Mouse (Mus musculus): ENCODE measurements around the gene Tbl3. TPM values are rescaled to one million over a fixed set of nuclear protein-coding genes. Genes with fewer than 3 reads are reported as not detected.
A peak's percentile ranks its signal among the peaks of the same experiment; 100 is the strongest.

Gene Tbl3
- polyA plus RNA-seq, 1 experiment from 2014 or later = 50.5 TPM

DNA sequence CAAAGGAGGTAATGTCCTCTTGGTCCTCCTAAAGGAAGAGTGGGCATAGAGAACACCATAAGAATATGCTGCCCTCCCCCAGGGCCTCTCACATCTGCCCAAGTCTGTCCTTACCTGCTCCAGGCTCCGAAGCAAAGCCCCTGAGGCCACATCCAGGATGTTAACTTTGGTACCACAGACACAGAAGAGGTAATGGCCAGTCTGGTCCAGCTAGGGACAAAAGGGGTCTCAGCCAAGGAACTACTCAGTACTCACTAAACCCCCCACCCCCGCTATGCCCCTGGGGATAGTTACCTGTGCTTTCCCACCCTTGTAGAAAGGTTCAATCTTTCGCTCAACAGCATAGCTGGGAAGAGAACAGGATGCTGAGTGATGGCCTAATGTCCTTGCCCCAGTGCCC, 1.6 kb downstream of the Tbl3 start:
- no peak overlapping the region for H3K4me3 ChIP-seq (replicated peaks; ENCODE audit: low read depth, low read length)
- no peak for ATAC-seq (replicated peaks; ENCODE audit: low FRiP score, low read depth)

DNA sequence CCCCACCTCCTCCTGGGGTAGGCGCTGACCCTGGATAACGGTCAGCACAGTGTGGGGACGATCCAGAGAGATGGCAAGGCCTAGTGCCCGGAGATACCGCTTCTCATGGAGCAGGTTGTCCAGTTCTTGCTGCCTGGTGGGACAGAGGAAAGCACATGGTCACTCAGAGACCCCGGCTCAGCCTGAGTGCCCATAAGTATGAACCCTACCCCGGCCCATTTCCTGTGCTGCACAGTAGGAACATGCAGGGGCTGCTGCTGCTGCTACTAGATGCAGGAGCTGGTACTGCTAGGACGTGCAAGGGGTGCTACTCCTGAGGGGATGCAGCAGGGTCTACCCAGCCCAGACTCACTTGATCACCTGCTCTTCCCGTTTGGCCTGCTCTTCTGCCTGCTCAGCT, 6.2 kb downstream of the Tbl3 start:
- Histone ChIP-seq H3K36me3 (ENCODE audit: insufficient read depth, low read length) (peaks cover 31% of the 10 kb centered on the region), H3K9ac (ENCODE audit: low read depth, low read length) (0 out of 2 replicates have a peak overlapping the region, but pooled peaks have one; percentile 18), H3K27ac (no peak overlapping the region), H3K4me1 (replicated peaks; ENCODE audit: insufficient read depth, low read length) (peaks cover 10% of the 10 kb centered on the region), H3K4me3 (replicated peaks; ENCODE audit: low read depth, low read length) (no peak overlapping the region), H3K4me2 (ENCODE audit: low read length) (no peak overlapping the region), H3K9me3 (replicated peaks; ENCODE audit: low read length) (no peaks in the 10 kb centered on the region), H3K27me3 (ENCODE audit: insufficient read depth, low read length) (no peaks in the 10 kb centered on the region)
- no peak for TF ChIP-seq CTCF (IDR thresholded peaks at IDR 0.05; ENCODE audit: low read depth)
- no peak for DNase-seq (ENCODE audit: low spot score)
- 86% methylated on average over 9 of the region's 9 CpGs for WGBS
- ATAC-seq (replicated peaks; ENCODE audit: low FRiP score, low read depth) = no peak

More for the DNA sequence above, 1.6 kb downstream of the Tbl3 start:
- Histone ChIP-seq H3K4me1 (replicated peaks; ENCODE audit: insufficient read depth, low read length) (no peaks in the 10 kb centered on the region), H3K9ac (ENCODE audit: low read depth, low read length) (no peak overlapping the region), H3K9me3 (replicated peaks; ENCODE audit: low read length) (no peaks in the 10 kb centered on the region), H3K4me2 (ENCODE audit: low read length) (no peak overlapping the region), H3K36me3 (ENCODE audit: insufficient read depth, low read length) (peaks cover 21% of the 10 kb centered on the region), H3K27me3 (ENCODE audit: insufficient read depth, low read length) (no peaks in the 10 kb centered on the region), H3K27ac (no peak overlapping the region)
- DNase-seq (ENCODE audit: low spot score) = no peak
- no peak for TF ChIP-seq CTCF (IDR thresholded peaks at IDR 0.05; ENCODE audit: low read depth)
- WGBS = 92% methylated on average over 3 of the region's 3 CpGs

DNA sequence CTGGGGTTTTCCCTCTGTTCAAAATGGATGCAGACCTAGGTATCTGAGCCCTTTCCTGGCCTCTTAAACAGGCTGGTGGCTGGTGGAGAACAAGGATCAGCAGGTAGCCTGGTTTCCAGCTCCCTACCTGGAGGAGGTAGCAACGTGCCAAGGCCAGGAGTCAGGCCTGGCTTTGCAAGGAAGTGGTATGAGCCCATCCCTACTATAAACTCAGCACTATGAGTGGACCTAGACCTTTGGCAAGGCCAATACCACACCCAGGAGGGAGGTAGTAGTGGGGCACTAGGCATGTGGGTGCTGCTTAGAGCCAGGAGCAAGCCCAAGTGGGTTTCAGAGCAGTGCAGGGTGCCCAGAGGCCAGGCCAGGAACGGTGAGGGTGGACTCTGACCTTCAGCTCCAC, 8.0 kb downstream of the Tbl3 start:
- Histone ChIP-seq H3K4me3 (replicated peaks; ENCODE audit: low read depth, low read length) (no peak overlapping the region), H3K36me3 (ENCODE audit: insufficient read depth, low read length) (peaks cover 29% of the 10 kb centered on the region), H3K27ac (no peak overlapping the region), H3K9me3 (replicated peaks; ENCODE audit: low read length) (no peaks in the 10 kb centered on the region), H3K4me2 (ENCODE audit: low read length) (no peak overlapping the region), H3K4me1 (replicated peaks; ENCODE audit: insufficient read depth, low read length) (peaks cover 15% of the 10 kb centered on the region), H3K27me3 (ENCODE audit: insufficient read depth, low read length) (no peaks in the 10 kb centered on the region), H3K9ac (ENCODE audit: low read depth, low read length) (no peak overlapping the region)
- no peak for TF ChIP-seq CTCF (IDR thresholded peaks at IDR 0.05; ENCODE audit: low read depth)
- DNase-seq (ENCODE audit: low spot score) (no peak), ATAC-seq (replicated peaks; ENCODE audit: low FRiP score, low read depth) (no peak)
- WGBS = 86% methylated on average over 2 of the region's 2 CpGs

DNA sequence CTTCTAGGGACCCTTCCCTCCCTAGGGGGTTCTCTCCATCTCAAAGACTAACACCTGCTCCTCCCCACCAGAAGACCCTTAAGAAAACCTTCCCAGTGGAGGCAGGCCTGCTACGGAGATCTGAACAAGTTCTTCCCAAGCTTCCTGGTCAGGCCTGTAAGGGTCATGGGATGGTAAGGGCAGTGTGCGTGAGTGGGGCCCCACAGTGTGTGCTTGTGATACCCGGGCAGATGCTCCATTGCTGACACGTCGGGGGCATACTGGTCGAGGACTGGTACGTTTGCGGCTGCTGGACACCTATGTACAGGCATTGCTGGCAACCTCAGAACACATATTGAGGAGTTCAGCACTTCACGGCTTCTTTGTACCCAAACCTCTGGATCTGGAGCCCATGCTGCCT, 8.7 kb downstream of the Tbl3 start:
- H3K9me3 ChIP-seq (replicated peaks; ENCODE audit: low read length) = no peaks in the 10 kb centered on the region
- TF ChIP-seq CTCF (IDR thresholded peaks at IDR 0.05; ENCODE audit: low read depth) = no peak
- H3K4me2 ChIP-seq (ENCODE audit: low read length) = no peak overlapping the region
- 71% methylated on average over 9 of the region's 9 CpGs for WGBS
- peaks cover 15% of the 10 kb centered on the region for H3K4me1 ChIP-seq (replicated peaks; ENCODE audit: insufficient read depth, low read length)
- no peaks in the 10 kb centered on the region for H3K27me3 ChIP-seq (ENCODE audit: insufficient read depth, low read length)
- H3K36me3 ChIP-seq (ENCODE audit: insufficient read depth, low read length) = peaks cover 21% of the 10 kb centered on the region
- no peak overlapping the region for H3K27ac ChIP-seq
- ATAC-seq (replicated peaks; ENCODE audit: low FRiP score, low read depth) = no peak
- no peak overlapping the region for H3K9ac ChIP-seq (ENCODE audit: low read depth, low read length)
- no peak for DNase-seq (ENCODE audit: low spot score)
- no peak overlapping the region for H3K4me3 ChIP-seq (replicated peaks; ENCODE audit: low read depth, low read length)

DNA sequence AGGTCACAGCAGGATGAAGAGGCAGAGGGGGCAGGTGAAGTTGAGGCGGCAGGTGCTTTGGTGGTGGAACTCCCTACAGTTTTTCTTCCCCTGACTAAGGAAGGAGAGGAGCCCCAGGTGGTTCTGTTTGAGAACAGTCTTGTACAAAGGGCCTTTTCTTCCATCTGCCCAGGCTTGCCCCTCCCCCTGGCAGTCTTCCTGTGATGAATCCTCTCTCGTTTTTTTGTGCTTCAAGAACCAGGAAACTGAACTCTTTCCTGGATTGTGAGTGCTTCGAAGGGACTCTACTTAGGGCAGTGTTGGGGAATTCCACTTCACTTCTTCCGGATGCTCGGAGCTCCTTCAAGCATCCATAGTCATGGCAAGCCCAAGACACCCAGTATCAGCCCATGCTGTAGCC, 9.5 kb downstream of the Tbl3 start:
- H3K4me2 ChIP-seq (ENCODE audit: low read length) = no peak overlapping the region
- TF ChIP-seq CTCF (IDR thresholded peaks at IDR 0.05; ENCODE audit: low read depth) = no peak
- H3K4me3 ChIP-seq (replicated peaks; ENCODE audit: low read depth, low read length) = no peak overlapping the region

DNA sequence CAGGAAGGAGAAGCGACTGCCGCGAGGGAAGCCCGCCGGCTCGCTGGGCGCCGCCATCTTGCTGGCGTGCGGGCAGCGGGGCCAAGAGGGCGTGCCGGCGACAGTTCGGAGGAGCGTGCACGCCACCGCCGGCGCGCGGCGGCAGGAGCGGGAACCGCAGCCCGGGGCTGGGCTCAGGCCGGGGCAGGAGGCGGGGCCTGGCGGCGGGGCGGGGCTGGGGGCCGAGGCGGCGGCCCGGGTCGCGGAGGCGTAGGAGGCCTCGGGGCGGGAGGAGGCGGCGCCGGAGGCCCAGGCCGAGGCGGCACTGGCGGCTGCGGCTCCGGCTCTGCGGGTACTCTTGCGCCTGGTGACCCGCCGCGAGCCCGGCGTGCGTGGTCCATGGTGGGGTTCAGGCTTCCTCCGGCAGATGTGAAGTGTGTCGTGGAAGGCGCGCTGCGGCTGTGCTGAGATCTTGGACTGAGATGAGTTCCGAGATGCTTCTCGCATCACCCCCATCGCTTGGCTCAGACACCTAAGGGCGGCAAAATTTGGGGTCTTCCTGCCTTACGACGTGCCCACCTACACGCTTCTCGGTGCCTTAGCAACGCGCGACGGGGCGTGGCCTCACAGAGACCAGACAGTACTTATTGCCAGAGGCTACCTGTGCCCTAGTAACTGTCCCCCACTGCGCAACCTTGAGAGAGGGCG, 11.3 kb downstream of the Tbl3 start, which contains the start of the genes Gfer and Noxo1:
Gene Gfer (minus strand): TSS at position 146 of the 687 bp plus-strand sequence.
Gene Noxo1 (plus strand): TSS at position 224 of the 687 bp plus-strand sequence.
- peak within 1 kb of the TSS; percentile 84 for H3K27ac ChIP-seq
- ATAC-seq (replicated peaks; ENCODE audit: low FRiP score, low read depth) (peak; percentile 88), DNase-seq (ENCODE audit: low spot score) (peak; percentile 90)
- WGBS = under 1% methylated on average over 70 of the region's 76 CpGs
- peaks cover 23% of the 10 kb centered on the region for H3K36me3 ChIP-seq (ENCODE audit: insufficient read depth, low read length)
- H3K4me1 ChIP-seq (replicated peaks; ENCODE audit: insufficient read depth, low read length) = peaks cover 15% of the 10 kb centered on the region
- peak within 1 kb of the TSS; percentile 88 for H3K4me2 ChIP-seq (ENCODE audit: low read length)
- TF ChIP-seq CTCF (IDR thresholded peaks at IDR 0.05; ENCODE audit: low read depth) = peak; percentile 20; the same call in 1 of the 2 replicates
- H3K27me3 ChIP-seq (ENCODE audit: insufficient read depth, low read length) = no peaks in the 10 kb centered on the region
- no peaks in the 10 kb centered on the region for H3K9me3 ChIP-seq (replicated peaks; ENCODE audit: low read length)
- peak within 1 kb of the TSS; percentile 78 for H3K4me3 ChIP-seq (replicated peaks; ENCODE audit: low read depth, low read length)
- H3K9ac ChIP-seq (ENCODE audit: low read depth, low read length) = peak within 1 kb of the TSS; percentile 80

More for the DNA sequence above, 9.5 kb downstream of the Tbl3 start:
- Histone ChIP-seq H3K4me1 (replicated peaks; ENCODE audit: insufficient read depth, low read length) (peaks cover 15% of the 10 kb centered on the region), H3K27me3 (ENCODE audit: insufficient read depth, low read length) (no peaks in the 10 kb centered on the region), H3K9ac (ENCODE audit: low read depth, low read length) (no peak overlapping the region), H3K36me3 (ENCODE audit: insufficient read depth, low read length) (peaks cover 24% of the 10 kb centered on the region), H3K27ac (no peak overlapping the region), H3K9me3 (replicated peaks; ENCODE audit: low read length) (no peaks in the 10 kb centered on the region)
- WGBS = 18% methylated on average over 5 of the region's 5 CpGs
- DNase-seq (ENCODE audit: low spot score) = peak; percentile 21
- ATAC-seq (replicated peaks; ENCODE audit: low FRiP score, low read depth) = no peak
